8 mouse cellular contexts compared by ENCODE assay signal in the genomic region with DNA sequence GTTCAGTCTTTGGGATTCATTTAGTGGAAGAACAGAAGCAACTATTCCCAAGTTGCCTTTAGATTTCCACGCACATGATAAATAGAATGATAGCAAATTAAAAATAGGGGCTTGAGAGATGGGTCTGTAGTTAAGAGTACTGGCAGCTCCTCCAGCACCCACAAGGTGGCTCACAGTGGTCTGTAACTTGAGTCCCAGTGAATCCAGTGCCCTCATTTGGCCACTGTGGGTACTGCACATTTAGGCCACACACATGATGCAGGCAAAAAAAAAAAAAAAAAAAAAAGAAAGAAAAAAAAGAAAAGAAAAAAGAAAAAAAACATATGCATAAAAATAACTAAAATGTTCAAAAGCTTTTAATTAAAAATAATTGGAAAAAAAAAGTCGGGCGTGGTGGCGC. TPM values are rescaled to one million over a fixed set of nuclear protein-coding genes. Genes with fewer than 3 reads are reported as not detected.
DNase-seq lines count a peak whose midpoint lies in the region; ATAC-seq lines count a peak whose summit lies in the region.

No protein-coding gene starts in this region.

- H3K27me3 ChIP-seq in heart, embryonic 12.5 days (replicated peaks) = peaks cover 31% of the 10 kb centered on the region

- H3K4me1 ChIP-seq in heart, embryonic 12.5 days (replicated peaks) = peaks cover 10% of the 10 kb centered on the region; the same call in 1 of the 2 replicates

- no peak overlapping the region for H3K4me2 ChIP-seq in heart, embryonic 12.5 days

- WGBS in heart, embryonic 12.5 days = 27% methylated on average over 4 of the region's 4 CpGs

- no peak for ATAC-seq in heart, embryonic 12.5 days (ENCODE audit: insufficient number of reproducible peaks, low FRiP score)

- H3K4me3 ChIP-seq in heart, embryonic 12.5 days = no peak overlapping the region

- H3K36me3 ChIP-seq in heart, embryonic 12.5 days = no peaks in the 10 kb centered on the region

- H3K27ac ChIP-seq in heart, embryonic 12.5 days (ENCODE audit: poor library complexity, severe bottlenecking) = no peak overlapping the region

- H3K9ac ChIP-seq in heart, embryonic 12.5 days = no peak overlapping the region

- H3K9me3 ChIP-seq in heart, embryonic 12.5 days (replicated peaks) = no peaks in the 10 kb centered on the region

- peak; percentile 98 for DNase-seq in heart, adult 11 months
- peak; percentile 84 for DNase-seq in adrenal gland, adult 8-10 months
- peak; percentile 89 for DNase-seq in embryo, embryonic 11.5 days (ENCODE audit: low read depth, low spot score)
- DNase-seq in heart, adult 9 months (ENCODE audit: low spot score in 2 of 2) = peak; percentile 65 to 87
- peak; percentile 86 to 89 for DNase-seq in layer of hippocampus, postnatal 36 days
- DNase-seq in lung, postnatal 4 days = peak; percentile 90 to 94
- DNase-seq in spleen, adult 18-20 months = peak; percentile 80 to 89

RNA-seq across cellular contexts. Expression of a gene that starts 2.5 kb away (rescaled TPM):
- polyA plus RNA-seq in heart, embryonic 12.5 days (2016; fragmentation: Nextera tagmentation; extraction: Ambion mirVana) = 17.2 and 19.0 TPM in 2 replicates
- total RNA-seq in adrenal gland, adult 8-10 months (2022) = 10 to 100 TPM; 32.7 to 65.7 (median 48.7) TPM
- total RNA-seq in layer of hippocampus, postnatal 36 days (2021) = 100 to 1,000 TPM; 341 to 377 TPM

RNA-seq across cellular contexts. Expression of a gene that starts 3.0 kb away (rescaled TPM):
- 601 and 631 TPM in 2 replicates for polyA plus RNA-seq in heart, embryonic 12.5 days (2016; fragmentation: Nextera tagmentation; extraction: Ambion mirVana)
- total RNA-seq in adrenal gland, adult 8-10 months (2022) = 100 to 1,000 TPM; 541 to 649 (median 631) TPM
- 100 to 1,000 TPM; 497 to 547 TPM for total RNA-seq in layer of hippocampus, postnatal 36 days (2021)

RNA-seq across cellular contexts. Expression of a gene that starts 44.3 kb away (rescaled TPM):
- 30.5 TPM in 2 replicates for polyA plus RNA-seq in heart, embryonic 12.5 days (2016; fragmentation: Nextera tagmentation; extraction: Ambion mirVana)
- 10 to 100 TPM; 16.2 to 31.8 (median 26.8) TPM for total RNA-seq in adrenal gland, adult 8-10 months (2022)
- total RNA-seq in layer of hippocampus, postnatal 36 days (2021) = 10 to 100 TPM; 23.9 to 24.0 TPM

Comparison
In these comparisons a context has a peak if more than half of its experiments do, and no peak if none do; other contexts are left out.
1. RNA of a gene that starts 2.5 kb away (total RNA-seq): 341 to 377 TPM in layer of hippocampus, postnatal 36 days; 32.7 to 65.7 TPM in adrenal gland, adult 8-10 months; every median in the first group is over 4 times any median in the second.
2. Peak in every context shown above with its lines, with median percentiles within 50 percentile points of each other: DNase-seq.